Mouse (Mus musculus) MEL (cell line): Measurements from ENCODE around the gene Fam84b. TPM values are rescaled to one million over a fixed set of nuclear protein-coding genes. Genes with fewer than 3 reads are reported as not detected.

Experiments
- DNase-seq: peaks from one replicate; pipeline ENCODE4 v3.0.0; 2011; ENCODE audit warnings: low read depth, low spot score
- H3K27ac ChIP-seq: 2 replicates; pipeline ENCODE4 v1.5.1; 2012; ENCODE audit warnings: low read depth, mild to moderate bottlenecking, control low read depth, low read length, moderate library complexity; ENCODE audit not compliant: control insufficient read depth
- H3K27me3 ChIP-seq, 2 experiments: fragments of 150-350 bp in 1 of 2; sonication (generic) in 1 of 2; 2 replicates each; pipeline ENCODE4 v1.6.1; 2012; ENCODE audit warnings: low read length in 2 of 2, mild to moderate bottlenecking in 2 of 2, improper control_type of control experiment in 1 of 2, moderate library complexity in 1 of 2; ENCODE audit not compliant: insufficient read depth in 2 of 2, control insufficient read depth in 1 of 2
- H3K36me3 ChIP-seq, 2 experiments: 2 replicates each; pipeline ENCODE4 v1.6.1; 2012 to 2014; ENCODE audit warnings: low read length in 2 of 2, improper control_type of control experiment in 1 of 2, inconsistent platforms in 1 of 2, mild to moderate bottlenecking in 1 of 2; ENCODE audit not compliant: insufficient read depth in 2 of 2, control insufficient read depth in 1 of 2
- H3K4me1 ChIP-seq, 2 experiments: fragments of 150-350 bp in 1 of 2; sonication (generic) in 1 of 2; 2 replicates each; pipeline ENCODE4 v1.6.1; 2012; ENCODE audit warnings: low read length in 2 of 2, improper control_type of control experiment in 1 of 2, mild to moderate bottlenecking in 1 of 2; ENCODE audit not compliant: insufficient read depth in 2 of 2, control insufficient read depth in 1 of 2
- H3K4me3 ChIP-seq, 2 experiments: fragments of 150-350 bp in 1 of 2; sonication (generic) in 1 of 2; 2 replicates each; pipeline ENCODE4 v1.5.1; 2012; ENCODE audit warnings: low read depth in 2 of 2, low read length in 2 of 2, mild to moderate bottlenecking in 2 of 2, moderate library complexity in 2 of 2, control low read depth in 1 of 2, improper control_type of control experiment in 1 of 2; ENCODE audit not compliant: control insufficient read depth in 1 of 2, insufficient read depth in 1 of 2
- H3K79me2 ChIP-seq: 2 replicates; pipeline ENCODE4 v1.6.1; 2012; ENCODE audit warnings: mild to moderate bottlenecking, low read length, moderate library complexity; ENCODE audit not compliant: control insufficient read depth, poor library complexity, insufficient read depth
- H3K9ac ChIP-seq: 2 replicates; pipeline ENCODE4 v1.6.1; 2012; ENCODE audit warnings: low read depth, mild to moderate bottlenecking, control low read depth, low read length, moderate library complexity; ENCODE audit not compliant: control insufficient read depth, poor library complexity, severe bottlenecking
- H3K9me3 ChIP-seq: fragments of 150-350 bp; sonication (generic); replicated peaks from 2 replicates; pipeline ENCODE4 v1.6.1; 2012; ENCODE audit warnings: mild to moderate bottlenecking, low read length, improper control_type of control experiment, moderate library complexity; ENCODE audit not compliant: insufficient read depth
- BHLHE40 ChIP-seq: IDR thresholded peaks from 2 replicates; pipeline ENCODE4 v1.6.1; 2012; ENCODE audit warnings: low read depth, mild to moderate bottlenecking, inconsistent platforms, low read length, improper control_type of control experiment, borderline replicate concordance
- CHD1 ChIP-seq: IDR thresholded peaks from 2 replicates; pipeline ENCODE4 v1.6.1; 2012; ENCODE audit warnings: low read depth, mild to moderate bottlenecking, inconsistent platforms, low read length, improper control_type of control experiment
- CHD2 ChIP-seq: IDR thresholded peaks from 2 replicates; pipeline ENCODE4 v1.6.1; 2011; ENCODE audit warnings: low read length, improper control_type of control experiment
- E2F4 ChIP-seq: IDR thresholded peaks from 2 replicates; pipeline ENCODE4 v1.6.1; 2011; ENCODE audit warnings: low read depth, low read length, improper control_type of control experiment, borderline replicate concordance
- ELF1 ChIP-seq: IDR thresholded peaks from 2 replicates; pipeline ENCODE4 v1.6.1; 2014; ENCODE audit warnings: low read depth, mild to moderate bottlenecking, inconsistent platforms, low read length, improper control_type of control experiment, moderate library complexity
- GABPA ChIP-seq: IDR thresholded peaks from 2 replicates; pipeline ENCODE4 v1.6.1; 2012; ENCODE audit warnings: low read depth, mild to moderate bottlenecking, inconsistent platforms, low read length, improper control_type of control experiment, moderate library complexity
- GATA1 ChIP-seq: IDR thresholded peaks from 2 replicates; pipeline ENCODE4 v1.6.1; 2011; ENCODE audit warnings: low read depth, low read length, improper control_type of control experiment
- HCFC1 ChIP-seq: IDR thresholded peaks from 2 replicates; pipeline ENCODE4 v1.6.1; 2012; ENCODE audit warnings: low read depth, mild to moderate bottlenecking, inconsistent platforms, low read length, improper control_type of control experiment, moderate library complexity
- JUND ChIP-seq: IDR thresholded peaks from 2 replicates; pipeline ENCODE4 v1.6.1; 2011; ENCODE audit warnings: low read depth, mild to moderate bottlenecking, improper control_type of control experiment, low read length
- MEF2A ChIP-seq: IDR thresholded peaks from 2 replicates; pipeline ENCODE4 v1.6.1; 2014; ENCODE audit warnings: low read depth, mild to moderate bottlenecking, inconsistent platforms, low read length, improper control_type of control experiment; ENCODE audit not compliant: poor library complexity, insufficient replicate concordance, severe bottlenecking; ENCODE audit errors: extremely low read depth
- MYB ChIP-seq: IDR thresholded peaks from 2 replicates; pipeline ENCODE4 v1.6.1; 2011; ENCODE audit warnings: mild to moderate bottlenecking, low read depth, low read length, improper control_type of control experiment
- NELFE ChIP-seq: IDR thresholded peaks from 2 replicates; pipeline ENCODE4 v1.6.1; 2011; ENCODE audit warnings: low read depth, low read length, improper control_type of control experiment
- POLR2AphosphoS2 ChIP-seq: IDR thresholded peaks from 2 replicates; pipeline ENCODE4 v1.6.1; 2011; ENCODE audit warnings: low read length, improper control_type of control experiment
- RAD21 ChIP-seq: IDR thresholded peaks from 2 replicates; pipeline ENCODE4 v1.6.1; 2011; ENCODE audit warnings: mild to moderate bottlenecking, low read depth, low read length, improper control_type of control experiment
- SIN3A ChIP-seq: IDR thresholded peaks from 2 replicates; pipeline ENCODE4 v1.6.1; 2012; ENCODE audit warnings: low read length, improper control_type of control experiment, inconsistent platforms
- TBP ChIP-seq: IDR thresholded peaks from 2 replicates; pipeline ENCODE4 v1.8.0; 2011; ENCODE audit warnings: low read depth, low read length, improper control_type of control experiment
- TCF12 ChIP-seq: IDR thresholded peaks from 2 replicates; pipeline ENCODE4 v1.6.1; 2014; ENCODE audit warnings: low read depth, mild to moderate bottlenecking, inconsistent platforms, low read length, improper control_type of control experiment, moderate library complexity
- USF1 ChIP-seq: IDR thresholded peaks from 2 replicates; pipeline ENCODE4 v1.6.1; 2014; ENCODE audit warnings: low read depth, mild to moderate bottlenecking, inconsistent platforms, low read length, improper control_type of control experiment, moderate library complexity
- ZKSCAN1 ChIP-seq: IDR thresholded peaks from 2 replicates; pipeline ENCODE4 v1.6.1; 2012; ENCODE audit warnings: low read depth, mild to moderate bottlenecking, inconsistent platforms, low read length, improper control_type of control experiment, moderate library complexity
- ZNF384 ChIP-seq: IDR thresholded peaks from 2 replicates; pipeline ENCODE4 v1.6.1; 2012; ENCODE audit warnings: low read depth, mild to moderate bottlenecking, inconsistent platforms, low read length, improper control_type of control experiment
- polyA plus RNA-seq, 2 experiments: library from polyadenylated mRNA; stranded (reverse) in 1 of 2; unstranded in 1 of 2; fragments of >175 nt in 1 of 2; fragments of >200 nt in 1 of 2; gene quantifications; 2 replicates each; pipeline versions ENCODE4 v1.2.1 to v1.2.4; 2012; ENCODE audit warnings: low replicate concordance in 2 of 2, low read depth in 1 of 2; ENCODE audit not compliant: insufficient read length in 2 of 2, insufficient read depth in 1 of 2, missing spikeins in 1 of 2
- total RNA-seq: library from RNA; depleted of rRNA; stranded (reverse); fragments of 300-350 nt; gene quantifications from 2 replicates; pipeline ENCODE4 v1.2.3, GENCODE M21; 2012

The Fam84b gene
- total and polyA plus RNA-seq, 3 experiments, result not detected

GRCm38 (mm10) chr15:60834598-60835571 lies 18.7 kb downstream of the Fam84b start:
- H3K4me1 ChIP-seq, result no peaks in the 10 kb centered on the region
- no peak overlapping the region for H3K27ac ChIP-seq
- DNase-seq, result no peak
- H3K9me3 ChIP-seq, result no peaks in the 10 kb centered on the region
- TF ChIP-seq USF1 (no peak), HCFC1 (no peak), MYB (no peak), MEF2A (no peak), POLR2AphosphoS2 (no peak), JUND (no peak), ZNF384 (no peak), CHD2 (no peak), GABPA (no peak), TCF12 (no peak), TBP (no peak), RAD21 (no peak), ZKSCAN1 (no peak), ELF1 (no peak), BHLHE40 (no peak), SIN3A (no peak), CHD1 (no peak), GATA1 (no peak), E2F4 (no peak), NELFE (no peak)
- H3K4me3 ChIP-seq, result no peak overlapping the region
- no peaks in the 10 kb centered on the region for H3K27me3 ChIP-seq
- H3K9ac ChIP-seq, result no peak overlapping the region
- no peaks in the 10 kb centered on the region for H3K36me3 ChIP-seq
- no peaks in the 10 kb centered on the region for H3K79me2 ChIP-seq
